Mouse (Mus musculus): ENCODE data around the gene Ndufb10.

Gene Ndufb10

DNA sequence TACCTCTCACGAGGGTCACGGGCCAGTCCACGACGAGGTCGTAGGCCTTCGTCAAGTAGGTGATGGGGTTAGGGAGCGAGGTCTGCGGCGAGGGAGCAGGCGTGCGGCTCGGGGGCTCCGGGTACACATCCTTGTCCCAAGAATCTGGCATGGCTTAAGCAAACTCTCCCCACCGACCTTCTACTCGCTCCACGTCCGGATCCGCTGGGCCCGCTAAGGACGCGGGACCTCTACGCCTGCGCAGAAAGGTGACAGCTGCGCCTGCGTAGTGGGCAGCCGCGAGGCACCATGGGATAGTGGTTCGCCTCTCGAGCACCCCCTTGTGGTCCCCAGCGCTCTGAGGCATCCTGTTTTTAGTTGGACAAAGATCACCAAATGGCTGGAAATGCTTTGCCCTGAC, at the start of gene Ndufb10:
Gene Ndufb10 (minus strand): TSS at position 295 of the 400 bp plus-strand sequence.
- DNase-seq (ENCODE audit: low spot score): peak; percentile 95

DNA sequence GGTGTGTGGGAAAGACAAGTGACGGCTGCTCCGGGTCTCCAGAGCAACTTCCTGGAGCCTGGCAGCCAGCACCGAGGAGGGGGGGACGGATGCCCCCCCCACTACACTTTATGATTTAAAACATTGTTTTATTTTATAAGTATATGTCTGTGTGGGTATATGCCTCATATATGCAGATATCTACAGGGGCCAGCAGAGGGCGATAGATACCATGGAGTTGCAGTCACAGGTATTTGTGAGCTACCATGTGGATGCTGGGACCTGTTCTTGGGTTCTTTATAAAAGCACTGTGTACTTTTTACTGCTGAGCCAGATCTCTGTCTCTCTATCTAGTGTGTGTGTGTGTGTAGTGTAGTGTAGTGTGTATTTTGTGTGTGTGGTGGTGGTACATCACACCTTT, 49.0 kb upstream of the Ndufb10 start:
- DNase-seq (ENCODE audit: low spot score): no peak

DNA sequence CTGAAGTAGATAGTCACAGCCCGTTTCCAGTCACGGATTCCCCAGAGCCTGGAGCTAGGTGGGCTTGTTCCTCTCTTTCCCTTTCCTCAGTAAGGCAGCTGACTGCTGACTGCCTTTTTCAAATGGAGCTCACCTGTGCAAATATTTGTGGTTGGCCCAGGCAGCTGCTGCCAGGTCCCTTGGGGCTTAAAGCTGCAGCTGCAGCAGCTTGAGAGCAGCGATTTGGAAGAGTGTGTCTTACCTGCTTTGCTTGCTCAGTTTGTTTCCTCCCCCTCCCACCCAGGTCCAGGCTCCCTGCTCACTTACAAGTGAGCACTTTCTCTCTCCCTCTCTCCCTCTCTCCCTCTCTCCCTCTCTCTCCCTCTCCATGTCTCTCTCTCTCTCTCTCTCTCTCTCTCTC, 44.9 kb upstream of the Ndufb10 start:
- DNase-seq (ENCODE audit: low spot score): no peak

DNA sequence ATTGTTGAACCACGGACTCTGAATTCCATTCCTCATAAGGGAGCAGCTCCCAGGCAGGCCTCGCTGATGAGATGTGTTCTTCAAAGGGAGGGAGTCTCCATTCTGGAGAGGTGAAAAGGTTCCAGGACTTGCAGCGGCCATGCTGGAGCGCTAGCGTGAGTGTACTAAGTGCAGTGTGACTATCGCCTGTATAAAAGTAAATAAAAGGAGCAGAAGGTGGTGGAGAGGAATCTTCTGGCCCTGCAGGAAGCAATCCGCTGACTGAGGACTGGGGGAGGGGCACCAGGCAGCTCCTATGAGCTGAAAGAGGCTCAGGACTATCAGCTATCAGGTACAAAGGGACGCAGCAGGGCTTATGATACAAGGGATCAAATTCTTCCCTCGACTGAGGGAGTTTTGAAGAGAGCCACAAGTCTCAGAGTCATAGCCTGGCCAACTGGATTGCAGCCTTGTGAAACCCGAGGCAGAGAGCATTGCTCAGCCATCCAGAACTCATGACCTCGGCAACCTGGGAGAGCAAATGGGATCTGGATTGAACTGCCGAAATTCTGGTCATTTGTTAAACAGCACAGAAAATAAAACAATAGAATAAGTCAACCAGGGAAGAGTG, 42.1 kb upstream of the Ndufb10 start:
- DNase-seq (ENCODE audit: low spot score): no peak

DNA sequence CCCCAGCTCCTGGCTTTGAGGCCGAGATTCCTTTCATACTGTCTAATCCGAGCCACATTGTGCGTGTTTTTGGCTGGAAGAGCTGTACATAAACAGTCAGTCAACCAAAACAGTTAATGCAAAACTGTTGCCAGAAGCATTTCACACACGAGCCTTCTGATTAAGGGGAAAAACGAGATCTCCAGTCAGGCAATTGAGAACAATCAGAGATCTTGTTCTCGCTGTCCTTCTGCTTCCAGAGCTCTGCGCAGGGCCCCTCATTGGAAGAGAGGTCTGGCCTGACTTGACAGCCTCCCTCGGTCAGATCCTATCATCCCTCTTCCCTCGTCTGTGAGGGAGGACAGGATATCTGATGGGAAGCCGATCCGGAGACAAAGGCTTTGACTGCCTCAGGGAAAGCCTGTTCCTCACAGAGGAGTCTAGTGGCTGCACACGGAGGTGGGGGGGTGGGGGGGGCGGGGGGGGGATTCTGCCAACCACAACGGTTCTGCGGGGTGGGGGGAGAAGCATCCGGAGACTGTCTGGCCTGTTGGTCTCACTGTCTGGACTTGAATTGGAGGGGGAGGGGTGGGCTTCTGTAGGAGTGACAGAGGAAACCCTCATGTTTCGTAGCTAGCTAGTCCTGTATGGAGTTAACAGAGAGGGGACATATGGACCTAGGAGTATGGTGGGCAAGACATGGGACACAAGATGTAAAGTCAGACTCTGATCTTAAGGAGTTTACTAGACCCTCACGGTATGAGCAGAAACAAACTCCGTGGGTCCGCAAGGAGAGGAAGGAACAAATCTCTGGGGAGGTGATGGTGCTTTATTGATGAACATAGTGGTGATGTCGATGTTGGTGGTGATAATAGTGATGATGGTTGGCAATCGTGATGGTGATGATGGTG, 41.0 kb upstream of the Ndufb10 start:
- DNase-seq (ENCODE audit: low spot score): no peak

DNA sequence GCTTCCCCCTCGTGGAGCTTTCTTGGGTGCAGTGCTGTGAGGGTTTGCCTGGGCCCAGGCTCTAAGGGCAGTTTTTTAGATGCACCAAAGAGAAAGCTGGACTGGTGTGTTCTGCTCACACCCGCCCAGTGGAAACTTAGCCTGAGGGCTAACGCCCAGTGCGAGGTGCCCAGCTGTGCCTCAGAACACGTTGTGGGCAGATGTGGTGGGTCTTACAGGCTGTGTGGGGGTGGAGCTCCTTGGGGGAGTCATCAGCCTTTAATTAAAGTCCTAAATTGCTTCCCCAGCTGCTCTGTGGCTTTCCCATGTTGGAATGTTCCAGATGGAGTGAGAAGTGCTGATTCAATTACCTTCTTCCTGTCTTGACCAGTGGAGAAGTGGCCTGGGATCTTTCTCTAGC, 36.8 kb upstream of the Ndufb10 start:
- no peak for DNase-seq (ENCODE audit: low spot score)

DNA sequence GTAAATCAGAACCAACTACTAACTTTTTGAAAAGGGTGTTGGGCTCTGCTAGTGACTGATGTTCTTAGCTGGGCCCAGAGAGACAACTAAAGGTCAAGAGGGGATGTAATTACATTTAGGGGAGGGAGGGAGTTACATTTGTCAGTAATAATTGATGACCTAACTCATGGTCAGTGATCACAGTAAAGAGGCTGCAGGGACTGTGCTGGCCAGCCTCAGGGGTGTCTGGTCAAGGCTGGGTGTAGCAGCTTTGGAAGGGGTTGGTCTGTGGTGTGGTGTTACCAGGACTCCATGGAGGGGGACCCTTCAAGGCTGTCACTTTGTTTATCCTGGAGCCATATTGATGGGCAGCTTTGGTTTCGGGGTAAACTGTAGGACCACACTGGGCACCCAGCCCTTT, 33.1 kb upstream of the Ndufb10 start:
- no peak for DNase-seq (ENCODE audit: low spot score)

DNA sequence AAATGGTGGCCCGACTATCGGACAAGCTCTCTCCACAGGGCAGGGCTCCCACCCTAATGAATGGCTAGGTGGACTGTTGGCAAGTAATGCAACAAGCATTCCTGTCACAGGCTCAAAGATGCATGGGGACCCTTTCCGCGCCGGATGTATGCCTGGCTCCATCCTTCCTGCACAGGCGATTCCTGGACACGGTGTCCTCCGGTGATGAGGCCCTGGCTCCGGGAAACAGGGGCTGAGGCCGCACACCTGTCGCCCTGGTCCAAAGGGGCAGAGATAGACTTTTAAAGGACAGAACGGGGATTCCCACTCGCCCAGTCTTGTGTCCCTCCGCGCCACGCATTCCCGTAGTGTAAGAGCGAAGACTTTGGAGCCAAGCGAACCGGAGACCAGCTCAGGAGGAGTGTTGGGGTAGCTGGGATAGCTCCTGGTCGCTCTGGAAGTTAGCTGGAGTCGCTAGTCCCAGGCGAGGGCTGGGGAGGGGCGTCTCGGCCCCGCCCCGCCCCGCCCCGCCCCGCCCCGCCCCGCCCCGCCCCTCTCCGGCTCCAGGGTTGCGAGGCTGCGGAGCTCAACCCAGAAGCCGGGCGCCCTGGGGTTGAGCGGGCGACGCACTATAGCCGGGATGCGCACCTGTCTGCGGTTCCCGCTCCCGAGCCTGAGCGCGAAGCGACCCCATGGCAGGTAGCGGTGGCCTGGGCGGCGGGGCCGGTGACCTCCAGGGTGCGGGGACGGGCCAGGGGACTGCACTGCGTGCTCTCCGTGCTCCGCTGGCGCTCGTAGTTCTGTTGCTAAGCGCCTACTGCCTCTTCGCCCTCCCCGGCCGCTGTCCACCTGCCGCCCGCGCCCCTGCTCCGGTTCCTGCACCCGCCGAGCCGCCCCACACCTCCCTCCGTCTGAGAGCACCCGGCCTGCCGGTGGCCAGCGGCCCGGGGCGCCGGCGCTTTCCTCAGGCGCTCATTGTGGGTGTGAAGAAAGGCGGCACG, 28.4 kb upstream of the Ndufb10 start, which contains the start of gene Hs3st6:
Gene Hs3st6 (plus strand): TSS at position 574 of the 980 bp plus-strand sequence.
- no peak for DNase-seq (ENCODE audit: low spot score)

DNA sequence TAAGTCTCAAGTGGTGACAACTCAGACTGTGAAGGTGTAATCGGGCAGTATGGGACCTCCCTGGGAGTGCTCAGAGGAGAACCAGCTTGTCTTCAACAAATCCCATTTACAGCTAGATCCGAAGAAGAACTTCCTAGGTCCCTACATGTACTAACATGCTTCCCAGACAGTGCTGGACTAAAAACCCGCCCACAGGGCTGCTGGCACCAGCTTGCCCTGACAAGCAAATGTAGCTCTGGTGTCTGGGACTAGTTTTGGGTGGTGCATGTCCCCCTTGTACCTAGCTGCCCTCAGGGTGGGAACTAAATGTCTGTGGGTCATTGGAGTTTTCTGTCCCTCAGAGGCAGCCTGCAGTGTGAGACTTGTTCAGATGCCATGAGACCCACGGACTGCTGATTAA, 27.2 kb upstream of the Ndufb10 start:
- no peak for DNase-seq (ENCODE audit: low spot score)

DNA sequence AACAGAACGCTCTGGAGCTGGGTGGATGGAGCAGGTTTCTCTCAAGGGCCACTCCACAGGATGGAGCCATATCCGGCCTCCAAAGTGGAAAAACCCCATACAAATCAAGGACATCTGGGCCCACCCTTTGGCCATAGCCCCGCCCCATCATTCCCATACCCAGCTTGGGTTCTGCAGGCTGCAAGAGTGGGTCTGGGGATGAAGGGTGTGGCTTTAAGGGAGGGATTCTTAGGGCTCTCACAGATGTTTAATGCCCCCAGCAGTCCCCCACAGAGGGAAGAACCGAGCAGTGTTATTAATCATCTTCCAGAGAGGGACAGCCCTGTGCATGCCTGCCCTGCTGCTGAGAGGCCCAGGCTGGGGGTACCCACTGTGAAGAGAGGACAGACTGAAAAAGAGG, 22.7 kb upstream of the Ndufb10 start:
- DNase-seq (ENCODE audit: low spot score): no peak

DNA sequence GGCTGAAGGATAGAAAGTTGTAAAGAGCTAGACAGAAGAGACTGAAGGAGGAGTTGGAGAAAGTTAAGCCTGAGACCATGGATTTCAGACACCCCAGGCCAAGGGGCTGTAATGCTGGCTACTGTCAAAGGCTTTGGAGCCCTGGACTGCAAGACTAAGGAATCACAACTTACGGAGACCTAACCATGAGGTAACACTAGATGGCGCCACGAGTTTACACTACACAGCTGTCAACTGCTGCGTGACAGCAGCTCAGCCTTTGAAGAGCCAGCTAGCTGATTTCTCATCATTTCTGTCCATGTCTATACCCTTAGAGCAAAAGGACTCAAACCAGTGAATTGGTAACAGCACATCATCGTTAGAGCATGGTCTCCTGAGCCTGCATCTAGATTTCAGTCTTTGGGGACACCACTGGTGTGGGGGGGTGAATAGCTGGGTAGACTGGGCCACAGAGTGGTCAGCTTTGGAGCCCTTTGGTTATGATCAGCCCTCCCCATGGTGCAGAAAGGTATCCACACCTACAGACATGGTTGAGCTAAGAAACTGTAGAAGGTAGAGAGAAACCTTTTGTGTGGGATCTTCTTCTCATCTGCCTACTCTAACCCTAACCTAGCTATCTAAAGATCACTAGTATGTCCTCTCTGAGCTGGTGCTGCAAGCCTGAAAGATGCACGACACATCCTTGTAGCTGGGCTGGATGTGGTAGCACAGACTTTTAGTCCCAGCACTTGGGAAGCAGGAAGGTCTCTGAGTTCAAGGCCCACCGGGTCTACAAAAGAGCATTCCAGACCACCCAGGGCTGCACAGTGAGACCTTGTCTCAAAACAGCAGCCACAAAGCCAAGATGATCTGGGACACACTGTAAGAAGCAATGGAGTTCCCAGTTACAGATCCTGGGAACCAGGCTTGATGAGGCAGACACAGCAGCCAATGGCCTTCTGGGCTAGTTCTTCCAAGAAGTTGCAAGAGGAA, 21.5 kb upstream of the Ndufb10 start:
- peak; percentile 83 for DNase-seq (ENCODE audit: low spot score)

DNA sequence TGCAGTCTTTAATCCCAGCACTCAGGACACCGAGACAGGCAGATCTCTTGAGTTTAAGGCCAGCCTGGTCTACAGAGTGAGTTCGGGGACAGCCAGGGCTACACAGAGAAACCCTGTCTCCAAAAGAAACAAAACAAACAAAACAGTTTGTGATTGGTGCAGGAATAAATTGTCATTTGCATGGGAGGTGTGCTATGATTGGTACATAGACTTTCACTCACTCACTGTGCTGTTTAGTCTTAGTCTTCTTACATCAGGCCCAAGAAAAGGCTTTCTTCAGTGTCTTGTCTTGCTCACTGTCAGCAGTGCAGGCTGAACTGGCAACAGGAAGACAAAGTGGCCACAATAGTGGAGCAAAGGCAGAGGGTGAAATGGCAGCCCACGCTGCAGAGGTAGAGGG, 20.1 kb upstream of the Ndufb10 start:
- no peak for DNase-seq (ENCODE audit: low spot score)

DNA sequence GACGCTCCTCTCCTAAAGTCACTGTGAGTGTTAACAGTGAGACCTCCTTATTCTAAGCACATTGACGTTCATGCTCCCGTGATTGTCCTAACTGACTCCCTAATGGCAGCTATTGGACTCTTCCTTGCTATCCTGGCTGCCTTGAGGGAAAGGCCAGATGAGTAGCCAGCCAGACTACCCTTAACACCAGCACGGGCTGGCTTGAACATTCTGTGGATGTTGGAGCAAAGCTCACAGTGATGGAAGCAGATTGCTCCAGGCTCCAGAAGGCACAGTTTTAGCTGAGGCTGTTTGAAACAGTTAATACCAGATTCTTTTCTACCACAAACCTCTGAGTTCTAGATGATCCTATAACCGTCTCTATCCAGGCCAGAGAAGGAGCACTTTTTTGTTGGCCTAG, 19.6 kb upstream of the Ndufb10 start:
- no peak for DNase-seq (ENCODE audit: low spot score)

DNA sequence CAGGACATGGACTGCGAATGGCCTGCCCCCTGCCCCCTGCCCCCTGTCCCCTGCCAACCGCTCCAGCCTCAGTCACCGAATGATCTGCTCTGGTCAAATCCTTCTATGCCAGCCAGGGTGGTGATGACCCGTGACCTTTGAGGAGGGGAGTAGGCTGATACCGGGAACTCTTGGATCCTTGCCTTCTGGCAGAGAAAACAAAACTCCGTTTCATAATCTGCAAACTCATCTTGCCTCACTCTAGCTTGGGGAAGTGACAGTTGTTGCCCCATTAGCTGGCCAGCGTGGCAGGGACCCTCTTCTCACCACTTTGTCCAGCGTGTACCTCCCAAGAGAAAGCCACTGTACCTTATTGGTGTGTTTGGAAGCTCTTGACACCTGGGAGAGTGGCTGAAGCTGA, 18.0 kb upstream of the Ndufb10 start:
- no peak for DNase-seq (ENCODE audit: low spot score)

DNA sequence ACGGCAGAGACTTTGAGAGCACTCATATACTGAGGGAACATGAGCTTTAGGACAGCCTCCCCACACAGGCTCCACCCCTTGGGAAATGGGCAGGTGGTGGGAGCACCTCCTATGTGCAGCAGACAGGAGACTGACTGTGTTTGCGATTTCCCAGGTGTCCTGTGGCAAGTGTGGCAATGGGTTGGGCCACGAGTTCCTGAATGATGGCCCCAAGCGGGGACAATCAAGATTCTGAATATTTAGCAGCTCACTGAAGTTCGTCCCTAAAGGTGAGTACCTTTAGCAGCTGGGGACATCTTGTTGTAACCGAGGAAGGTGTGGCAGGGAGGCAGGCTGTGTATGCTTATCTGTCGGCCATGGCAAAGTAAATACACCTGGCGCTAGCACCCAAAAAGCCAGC, 15.6 kb upstream of the Ndufb10 start:
- DNase-seq (ENCODE audit: low spot score): no peak

DNA sequence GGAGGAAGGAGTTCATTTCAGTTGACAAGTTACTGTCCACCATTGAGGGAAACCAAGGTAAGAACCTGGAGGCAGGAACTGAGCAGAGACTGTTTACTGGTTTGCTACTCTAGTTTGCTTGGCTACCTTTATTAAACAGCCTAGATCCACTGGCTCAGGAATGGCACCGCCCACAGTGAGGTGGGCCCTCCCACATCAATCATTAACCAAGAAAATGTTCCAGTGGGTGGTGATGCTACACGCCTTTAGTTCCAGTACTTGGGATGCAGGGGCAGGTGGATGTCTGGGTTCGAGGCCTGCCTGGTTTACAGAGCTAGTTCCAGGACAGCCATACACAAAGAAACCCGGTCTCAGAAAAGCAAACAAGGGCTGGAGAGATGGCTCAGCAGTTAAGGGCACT, 14.0 kb upstream of the Ndufb10 start:
- DNase-seq (ENCODE audit: low spot score): no peak

DNA sequence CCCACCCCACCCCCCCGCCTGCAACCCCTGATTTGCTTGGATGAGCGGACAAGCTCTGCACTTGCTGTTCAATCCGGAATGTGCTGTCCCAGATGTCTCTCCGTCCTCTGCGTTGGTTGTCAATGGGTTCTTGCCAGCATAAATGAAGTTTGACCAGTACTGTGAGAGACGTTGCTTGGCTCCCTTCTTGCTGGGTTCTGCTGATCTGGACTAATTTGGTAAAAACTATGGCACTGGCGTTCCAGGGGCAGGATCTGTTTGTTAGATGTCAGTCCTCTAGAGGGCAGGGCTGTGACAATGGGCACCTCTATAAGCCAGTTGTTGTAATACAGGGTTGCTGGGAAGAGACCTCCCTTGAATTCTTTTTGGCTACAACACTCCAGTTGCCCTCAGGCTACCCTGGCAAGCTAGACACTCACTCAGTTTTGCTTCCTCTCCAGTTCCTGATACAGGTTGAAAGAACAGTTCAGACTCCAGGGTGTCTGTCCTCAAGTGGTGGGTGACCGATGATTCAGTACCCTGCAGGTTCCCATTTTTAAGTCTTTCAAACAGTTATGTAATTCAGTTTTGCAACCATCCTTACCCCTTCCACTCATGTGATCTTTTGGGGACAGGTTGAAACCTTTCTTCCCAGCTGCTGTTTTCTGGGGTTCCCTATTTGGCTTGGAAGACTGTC, 13.0 kb upstream of the Ndufb10 start:
- no peak for DNase-seq (ENCODE audit: low spot score)

DNA sequence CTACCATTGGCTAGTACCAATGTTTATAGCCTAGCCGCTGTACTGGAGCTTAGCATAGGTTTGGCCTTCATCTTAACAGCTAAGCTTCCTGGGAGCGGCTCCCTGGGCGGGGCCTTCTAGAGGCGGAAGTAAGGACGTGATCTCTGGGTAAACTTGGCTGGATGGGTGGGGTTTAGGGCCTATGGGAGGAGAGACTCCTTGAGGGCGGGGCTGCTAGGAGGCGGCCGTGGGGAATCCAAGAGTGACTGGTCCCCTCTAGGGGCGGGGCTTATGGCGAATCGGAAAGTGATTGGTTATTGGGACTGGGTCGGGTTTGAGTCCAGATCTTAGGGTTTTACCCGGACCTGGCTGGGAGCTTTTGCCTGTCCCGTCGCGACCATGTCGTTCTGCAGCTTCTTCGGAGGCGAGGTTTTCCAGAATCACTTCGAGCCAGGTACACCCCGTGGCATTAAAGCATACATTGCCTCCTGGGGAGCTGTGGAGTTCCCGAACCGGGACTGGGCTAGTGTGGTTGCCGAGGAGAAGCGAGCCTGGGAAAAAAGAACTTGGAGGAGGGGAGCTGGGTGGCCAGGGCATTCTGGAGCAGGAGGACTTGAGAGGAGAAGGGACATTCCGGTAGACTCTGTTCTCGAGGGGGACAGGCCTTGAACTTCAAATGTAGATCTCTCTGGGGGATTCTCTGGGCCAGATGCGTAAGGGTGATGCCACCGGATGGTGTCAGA, 12.2 kb upstream of the Ndufb10 start, which contains the start of gene Msrb1:
Gene Msrb1 (plus strand): TSS at position 313 of the 722 bp plus-strand sequence.
- DNase-seq (ENCODE audit: low spot score): peak; percentile 100

DNA sequence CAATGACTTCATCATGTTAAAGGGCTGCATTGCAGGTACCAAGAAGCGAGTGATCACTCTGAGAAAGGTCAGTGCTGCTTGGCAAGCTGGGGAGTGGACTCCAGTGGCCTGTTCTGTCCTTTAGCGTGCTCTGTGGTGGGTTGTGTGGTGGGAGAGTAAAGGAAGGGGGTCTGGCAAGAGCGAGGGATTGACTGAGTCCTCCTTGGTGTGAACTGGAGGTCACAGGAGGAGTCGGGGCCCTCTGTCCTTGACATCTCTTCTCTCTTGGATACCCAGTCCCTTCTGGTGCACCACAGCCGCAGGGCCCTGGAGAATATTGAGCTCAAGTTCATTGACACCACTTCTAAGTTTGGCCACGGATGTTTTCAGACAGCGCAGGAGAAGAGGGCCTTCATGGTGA, 11.2 kb upstream of the Ndufb10 start:
- no peak for DNase-seq (ENCODE audit: low spot score)

DNA sequence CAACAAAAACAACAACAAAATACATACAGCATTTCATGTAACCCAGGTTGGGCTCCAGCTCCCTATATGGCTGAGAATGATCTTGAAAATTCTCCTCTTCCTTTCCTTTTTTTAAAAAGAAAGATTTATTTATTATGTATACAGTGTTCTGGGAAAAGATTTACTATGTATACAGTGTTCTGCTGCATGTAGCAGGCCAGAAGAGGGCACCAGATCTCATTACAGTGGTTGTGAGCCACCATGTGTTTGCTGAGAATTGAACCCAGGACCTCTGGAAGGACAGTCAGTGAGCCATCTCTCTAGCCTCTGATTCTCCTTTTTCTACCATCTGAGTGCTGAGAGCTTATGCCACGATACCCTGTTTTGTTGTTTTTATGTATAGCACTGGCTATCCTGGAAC, 10.2 kb upstream of the Ndufb10 start:
- DNase-seq (ENCODE audit: low spot score): no peak
